Mouse (Mus musculus) megakaryocyte, embryonic 14.5 days (primary cell): ENCODE measurements at regions not wholly inside any gene's neighbourhood (a gene's known extent, or its start where the extent isn't known, plus 50 kb on each side); places are given as distances from the start of the nearest gene placed in this dataset.

Experiments
- FLI1 ChIP-seq: IDR thresholded peaks from 2 replicates; pipeline ENCODE4 v1.6.1; 2012; ENCODE audit warnings: low read length, inconsistent platforms, mixed read lengths
- GATA1 ChIP-seq: IDR thresholded peaks from 3 replicates; pipeline ENCODE4 v1.6.1; 2012; ENCODE audit warnings: mixed read lengths, low read length, inconsistent platforms, borderline replicate concordance

- TF ChIP-seq GATA1 (no peak), FLI1 (no peak)
These were observed 50.6 kb upstream of the Tgm3 start for GRCm38 (mm10) chr2:129961522-129961921.
